In the genomic region with DNA sequence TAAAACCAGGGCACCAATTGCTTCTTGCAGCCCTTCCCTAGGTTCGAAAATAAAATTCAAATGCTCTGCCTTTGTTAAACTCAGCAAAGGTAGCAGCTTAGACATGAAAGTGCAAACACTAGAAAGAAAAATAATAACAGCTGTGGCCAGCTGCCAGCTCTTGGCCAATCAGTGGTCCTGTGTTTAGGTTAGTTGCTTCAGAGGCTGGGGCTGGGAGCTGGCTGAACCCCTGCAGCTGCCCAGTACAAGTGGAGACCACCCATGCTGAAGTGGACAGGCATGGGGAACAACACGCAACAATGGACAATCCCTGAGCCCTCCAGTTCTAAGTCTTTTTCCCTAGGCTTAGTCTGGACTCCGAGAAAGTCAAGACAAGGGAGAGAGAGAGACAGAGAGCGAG, we compare ENCODE assay signal across 11 mouse cellular contexts.
DNase-seq lines count a peak whose midpoint lies in the region; ATAC-seq and TF ChIP-seq lines count a peak whose summit lies in the region.
"Had no signal": no experiment of that assay in that cellular context is flagged by ENCODE, and none has a peak within 500 bp of the region (broad histone marks: within the 10 kb centered on the region; RNA-seq: fewer than 3 reads in every experiment).

No protein-coding gene starts in this region.

- peak overlapping the region; percentile 17; the same call in 1 of the 2 replicates for H3K4me2 ChIP-seq in intestine, postnatal 0 days (replicated peaks; ENCODE audit: low read depth)

- peak; percentile 54 for DNase-seq in embryo, embryonic 10.5 days (ENCODE audit: low spot score)
- peak; percentile 39 for DNase-seq in mesoderm, embryonic 11.5 days (ENCODE audit: low read depth, low spot score)
- no peak for DNase-seq in gastrocnemius, postnatal 25 days
- DNase-seq in layer of hippocampus, adult 8-10 months (ENCODE audit: low spot score in 2 of 2), result no peak
- DNase-seq in adrenal gland, postnatal 14 days, result no peak
- DNase-seq: cerebellum, adult 11 months; gastrocnemius, postnatal 36 days; kidney, adult 11 months had no signal

- ATAC-seq in megakaryocyte, adult 5-6 weeks (ENCODE audit: poor library complexity, severe bottlenecking), result no peak
- ATAC-seq in intestine, postnatal 0 days, result no peak

- no peaks in the 10 kb centered on the region for H3K9me3 ChIP-seq in megakaryocyte, embryonic 14.5 days
- no peaks in the 10 kb centered on the region for H3K9me3 ChIP-seq in intestine, postnatal 0 days (ENCODE audit: control insufficient read depth)

- H3K4me1 ChIP-seq in megakaryocyte, embryonic 14.5 days, result peaks cover 11% of the 10 kb centered on the region
- no peaks in the 10 kb centered on the region for H3K4me1 ChIP-seq in intestine, postnatal 0 days (replicated peaks; ENCODE audit: control insufficient read depth, insufficient read depth, low read length)

- no peaks in the 10 kb centered on the region for H3K36me3 ChIP-seq in megakaryocyte, embryonic 14.5 days (replicated peaks; ENCODE audit: low read length)
- H3K36me3 ChIP-seq in intestine, postnatal 0 days (ENCODE audit: control insufficient read depth, insufficient read depth), result no peaks in the 10 kb centered on the region

- WGBS in intestine, postnatal 0 days, result 58% methylated on average over 4 of the region's 4 CpGs

- H3K4me3 ChIP-seq in megakaryocyte, embryonic 14.5 days (replicated peaks), result peak overlapping the region; percentile 84
- H3K4me3 ChIP-seq in intestine, postnatal 0 days (ENCODE audit: low read depth, low read length), result no peak overlapping the region

- no peak overlapping the region for H3K9ac ChIP-seq in intestine, postnatal 0 days (ENCODE audit: low read depth, low read length)

- no peak overlapping the region for H3K27ac ChIP-seq in intestine, postnatal 0 days (ENCODE audit: low read depth, low read length)

- no peak for TF ChIP-seq CTCF in intestine, postnatal 0 days (IDR thresholded peaks at IDR 0.05; ENCODE audit: low read depth)

- peaks cover 6% of the 10 kb centered on the region for H3K27me3 ChIP-seq in megakaryocyte, embryonic 14.5 days (replicated peaks)
- no peaks in the 10 kb centered on the region for H3K27me3 ChIP-seq in intestine, postnatal 0 days (replicated peaks; ENCODE audit: control insufficient read depth, insufficient read depth, low read length)

Comparison
In these comparisons a context has a peak if more than half of its experiments do, and no peak if none do; other contexts are left out.
1. DNase-seq: peak in embryo, embryonic 10.5 days (single experiment) and mesoderm, embryonic 11.5 days (single experiment); none in gastrocnemius, postnatal 25 days (single experiment), layer of hippocampus, adult 8-10 months (0 of 2) and adrenal gland, postnatal 14 days (single experiment).